Mouse (Mus musculus): ENCODE measurements at regions not wholly inside any gene's neighbourhood (a gene's known extent, or its start where the extent isn't known, plus 50 kb on each side); places are given as distances from the start of the nearest gene placed in this dataset.

DNA sequence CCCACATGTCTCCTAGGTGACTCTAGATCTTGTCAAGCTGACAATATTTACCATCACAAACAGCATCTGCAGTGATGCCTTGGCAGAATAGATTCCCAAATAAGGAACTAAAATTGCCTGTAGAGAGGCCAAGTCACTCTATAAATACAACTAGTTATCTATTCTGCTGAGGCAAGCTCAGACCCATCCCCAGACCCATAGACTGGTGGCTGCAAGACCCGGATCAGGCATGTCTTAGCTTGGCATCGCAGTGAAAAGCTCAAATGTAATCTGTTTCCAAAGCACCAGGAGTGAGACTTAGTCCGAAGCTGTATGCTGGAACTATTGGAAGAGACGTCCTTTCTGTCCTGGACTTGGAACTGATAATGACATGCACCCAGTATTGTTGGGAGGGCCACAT, 62.6 kb upstream of the Spred2 start:
- Histone ChIP-seq H3K4me3 (replicated peaks in 1 of 3; ENCODE audit: low read depth in 2 of 3, low read length in 2 of 3, poor library complexity in 1 of 3) (no peak overlapping the region), H3K4me2 (ENCODE audit: insufficient read depth, low read depth, poor library complexity, severe bottlenecking) (no peak overlapping the region), H3K9ac (ENCODE audit: insufficient read depth, low read depth) (no peak overlapping the region), H3K27me3 (replicated peaks) (no peaks in the 10 kb centered on the region), H3K27ac (ENCODE audit: insufficient read depth, low read depth) (no peak overlapping the region), H3K79me2 (replicated peaks; ENCODE audit: control insufficient read depth, extremely low read depth, insufficient read depth, poor library complexity, severe bottlenecking) (no peaks in the 10 kb centered on the region), H3K4me1 (ENCODE audit: control insufficient read depth in 1 of 2, insufficient read depth in 2 of 2) (peaks cover 4 to 35% of the 10 kb centered on the region in 2 experiments), H3K36me3 (replicated peaks in 1 of 2; ENCODE audit: control insufficient read depth in 1 of 2, insufficient read depth in 1 of 2, low read length in 1 of 2) (no peaks in the 10 kb centered on the region), H3K9me3 (replicated peaks; ENCODE audit: low read length) (no peaks in the 10 kb centered on the region)
- in situ Hi-C loops (cut with MboI; ENCODE audit: low pct_ligation_motif_present, low pct_unique_long_range_greater_than_20kb, low sequenced_read_pairs) (no loop called here), dilution Hi-C loops (cut with MboI; ENCODE audit: extremely low pct_ligation_motif_present, extremely low pct_unique_long_range_greater_than_20kb, low sequenced_read_pairs) (no loop called here)
- no peak for DNase-seq (ENCODE audit: extremely low read depth)
- no peak for TF ChIP-seq ELF1 (IDR thresholded peaks at IDR 0.05; ENCODE audit: low read depth, low read length)
- TF ChIP-seq UBTF (IDR thresholded peaks at IDR 0.05; ENCODE audit: low read depth, low read length), result no peak

DNA sequence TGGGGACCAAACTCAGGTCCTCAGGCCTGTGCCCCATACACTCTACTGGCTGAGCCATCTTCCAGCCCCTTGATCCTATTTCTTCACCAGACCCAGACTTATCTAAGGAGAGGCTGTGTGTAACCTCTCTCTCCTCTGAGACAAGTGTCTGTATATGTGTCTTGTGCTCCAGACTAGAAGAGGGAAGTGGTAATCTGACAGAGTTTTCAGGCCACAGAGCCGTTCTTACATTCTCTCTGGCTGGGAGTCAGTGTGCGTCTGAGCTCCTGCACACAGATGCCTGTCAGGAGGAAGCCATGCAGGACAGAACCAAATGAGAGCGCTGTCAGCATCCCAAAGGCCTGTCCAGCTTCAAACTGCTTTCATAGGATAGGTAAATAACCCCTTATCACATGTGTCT, 60.8 kb upstream of the Spred2 start:
- TF ChIP-seq TBP (conservative IDR thresholded peaks at IDR 0.05; ENCODE audit: low read depth, low read length) (no peak), BHLHE40 (IDR thresholded peaks at IDR 0.05; ENCODE audit: low read depth, low read length) (no peak), ZMIZ1 (IDR thresholded peaks at IDR 0.05; ENCODE audit: low read depth, low read length) (no peak), KAT2A (IDR thresholded peaks at IDR 0.05; ENCODE audit: insufficient replicate concordance, low read length) (no peak), CHD1 (IDR thresholded peaks at IDR 0.05; ENCODE audit: low read depth, low read length) (no peak), PAX5 (IDR thresholded peaks at IDR 0.05; ENCODE audit: low read length) (no peak), POLR2AphosphoS2 (IDR thresholded peaks at IDR 0.05; ENCODE audit: low read depth, low read length) (no peak), POLR2A (IDR thresholded peaks at IDR 0.05; ENCODE audit: low read depth, low read length) (no peak), USF2 (conservative IDR thresholded peaks at IDR 0.05; ENCODE audit: low read depth, low read length) (no peak), USF1 (IDR thresholded peaks at IDR 0.05; ENCODE audit: low read depth, low read length) (no peak), NELFE (IDR thresholded peaks at IDR 0.05; ENCODE audit: low read depth, low read length) (no peak), NRF1 (IDR thresholded peaks at IDR 0.05; ENCODE audit: low read depth, low read length) (no peak), EP300 (IDR thresholded peaks at IDR 0.05; ENCODE audit: low read length) (no peak), GABPA (IDR thresholded peaks at IDR 0.05; ENCODE audit: insufficient replicate concordance, low read depth, low read length) (no peak), MYC (IDR thresholded peaks at IDR 0.05; ENCODE audit: low read depth, low read length) (no peak), UBTF (IDR thresholded peaks at IDR 0.05; ENCODE audit: low read depth, low read length) (no peak), RCOR1 (conservative IDR thresholded peaks at IDR 0.05; ENCODE audit: low read depth, low read length) (no peak), CHD2 (IDR thresholded peaks at IDR 0.05; ENCODE audit: low read length) (no peak), JUN (IDR thresholded peaks at IDR 0.05; ENCODE audit: insufficient read depth, low read depth, low read length) (no peak), E2F4 (IDR thresholded peaks at IDR 0.05; ENCODE audit: insufficient replicate concordance, low read depth, low read length) (no peak)
- H3K27ac ChIP-seq (ENCODE audit: insufficient read depth, low read depth), result no peak overlapping the region
- no peaks in the 10 kb centered on the region for H3K79me2 ChIP-seq (replicated peaks; ENCODE audit: control insufficient read depth, extremely low read depth, insufficient read depth, poor library complexity, severe bottlenecking)
- DNase-seq (ENCODE audit: extremely low read depth), result no peak
- H3K27me3 ChIP-seq (replicated peaks), result no peaks in the 10 kb centered on the region
- dilution Hi-C loops (cut with MboI; ENCODE audit: extremely low pct_ligation_motif_present, extremely low pct_unique_long_range_greater_than_20kb, low sequenced_read_pairs), result no loop called here
- no peak overlapping the region for H3K4me3 ChIP-seq (replicated peaks in 1 of 3; ENCODE audit: low read depth in 2 of 3, low read length in 2 of 3, poor library complexity in 1 of 3)
- in situ Hi-C loops (cut with MboI; ENCODE audit: low pct_ligation_motif_present, low pct_unique_long_range_greater_than_20kb, low sequenced_read_pairs), result no loop called here
- H3K9me3 ChIP-seq (replicated peaks; ENCODE audit: low read length), result peaks cover 13% of the 10 kb centered on the region
- peaks cover 4 to 40% of the 10 kb centered on the region in 2 experiments for H3K4me1 ChIP-seq (ENCODE audit: control insufficient read depth in 1 of 2, insufficient read depth in 2 of 2)
- H3K4me2 ChIP-seq (ENCODE audit: insufficient read depth, low read depth, poor library complexity, severe bottlenecking), result no peak overlapping the region
- H3K36me3 ChIP-seq (replicated peaks in 1 of 2; ENCODE audit: control insufficient read depth in 1 of 2, insufficient read depth in 1 of 2, low read length in 1 of 2), result no peaks in the 10 kb centered on the region
- H3K9ac ChIP-seq (ENCODE audit: insufficient read depth, low read depth), result no peak overlapping the region
